18 mouse cellular contexts compared by ENCODE assay signal in the genomic region with DNA sequence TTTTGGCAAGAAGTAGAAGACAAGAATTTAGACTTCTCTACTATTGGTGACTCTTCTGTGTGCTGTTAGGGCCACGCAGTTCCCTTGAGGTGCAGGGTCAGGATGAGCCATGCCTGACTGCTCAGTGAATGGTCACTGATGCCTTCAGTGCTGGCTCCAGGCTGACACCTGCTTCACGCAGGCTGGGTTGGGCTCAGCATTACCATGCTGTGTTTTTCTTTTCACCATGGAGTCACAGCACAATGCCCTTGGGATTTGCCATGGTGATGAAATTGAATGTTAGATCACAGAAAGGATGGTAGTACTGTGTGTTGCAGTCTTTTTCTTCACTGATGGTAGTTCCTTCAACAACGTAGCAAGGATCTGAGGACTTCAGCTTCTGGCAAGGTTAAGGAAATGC.
A peak's percentile ranks its signal among the peaks of the same experiment; 100 is the strongest.
DNase-seq lines count a peak whose midpoint lies in the region; ATAC-seq lines count a peak whose summit lies in the region.
"Had no signal": no experiment of that assay in that cellular context is flagged by ENCODE, and none has a peak within 500 bp of the region (broad histone marks: within the 10 kb centered on the region; RNA-seq: fewer than 3 reads in every experiment).

No protein-coding gene starts in this region.

- peak; percentile 13 for DNase-seq in adrenal gland, postnatal 10 days
- no peak for DNase-seq in adrenal gland, postnatal 36 days
- no peak for DNase-seq in kidney, adult 8-10 months
- DNase-seq in 3134 (ENCODE audit: extremely low read depth, insufficient read length, low spot score), result peak; percentile 48
- peak; percentile 32 for DNase-seq in mesoderm, embryonic 11.5 days (ENCODE audit: low read depth, low spot score)
- no peak for DNase-seq in lung, postnatal 25 days (ENCODE audit: low spot score)
- DNase-seq: cerebellum, adult 9-11 months; gastrocnemius, postnatal 25 days; kidney, postnatal 25 days; layer of hippocampus, postnatal 36 days had no signal

- WGBS in kidney, embryonic 16.5 days, result 37% methylated on average over 3 of the region's 3 CpGs
- WGBS in forebrain, embryonic 13.5 days, result 57% methylated on average over 3 of the region's 3 CpGs

- H3K4me3 ChIP-seq in kidney, embryonic 16.5 days (ENCODE audit: low read length), result no peak overlapping the region
- no peak overlapping the region for H3K4me3 ChIP-seq in forebrain, embryonic 13.5 days
- H3K4me3 ChIP-seq: hindbrain, embryonic 15.5 days; limb, embryonic 12.5 days; lung, embryonic 15.5 days; midbrain, embryonic 12.5 days had no signal

- H3K27me3 ChIP-seq in kidney, embryonic 16.5 days (ENCODE audit: insufficient read depth, low read length), result no peaks in the 10 kb centered on the region
- H3K27me3 ChIP-seq in forebrain, embryonic 13.5 days, result no peaks in the 10 kb centered on the region
- H3K27me3 ChIP-seq: hindbrain, embryonic 15.5 days; limb, embryonic 12.5 days; lung, embryonic 15.5 days; midbrain, embryonic 12.5 days had no signal

- no peaks in the 10 kb centered on the region for H3K9me3 ChIP-seq in kidney, embryonic 16.5 days (ENCODE audit: low read length)
- H3K9me3 ChIP-seq in forebrain, embryonic 13.5 days (replicated peaks), result no peaks in the 10 kb centered on the region
- H3K9me3 ChIP-seq: hindbrain, embryonic 15.5 days; limb, embryonic 12.5 days; lung, embryonic 15.5 days; midbrain, embryonic 12.5 days had no signal

- H3K4me2 ChIP-seq in kidney, embryonic 16.5 days (replicated peaks; ENCODE audit: low read depth, low read length), result no peak overlapping the region
- H3K4me2 ChIP-seq in forebrain, embryonic 13.5 days, result no peak overlapping the region
- H3K4me2 ChIP-seq: hindbrain, embryonic 15.5 days; limb, embryonic 12.5 days; lung, embryonic 15.5 days; midbrain, embryonic 12.5 days had no signal

- no peaks in the 10 kb centered on the region for H3K36me3 ChIP-seq in kidney, embryonic 16.5 days (ENCODE audit: insufficient read depth, low read length)
- no peaks in the 10 kb centered on the region for H3K36me3 ChIP-seq in forebrain, embryonic 13.5 days (ENCODE audit: poor library complexity, severe bottlenecking)
- H3K36me3 ChIP-seq: hindbrain, embryonic 15.5 days; limb, embryonic 12.5 days; lung, embryonic 15.5 days; midbrain, embryonic 12.5 days had no signal

- peak; percentile 93 for ATAC-seq in kidney, embryonic 16.5 days (ENCODE audit: low FRiP score, low TSS enrichment)
- no peak for ATAC-seq in forebrain, embryonic 13.5 days
- ATAC-seq: activated CD4-positive, CD25-positive, alpha-beta regulatory T cell, adult 4 months; forebrain, embryonic 16.5 days had no signal

- no peak overlapping the region for H3K9ac ChIP-seq in kidney, embryonic 16.5 days (replicated peaks; ENCODE audit: low read length)
- H3K9ac ChIP-seq in forebrain, embryonic 13.5 days, result no peak overlapping the region
- H3K9ac ChIP-seq: hindbrain, embryonic 15.5 days; limb, embryonic 12.5 days; lung, embryonic 15.5 days; midbrain, embryonic 12.5 days had no signal

- no peak overlapping the region for H3K27ac ChIP-seq in kidney, embryonic 16.5 days (ENCODE audit: low read length)
- H3K27ac ChIP-seq in forebrain, embryonic 13.5 days, result no peak overlapping the region
- H3K27ac ChIP-seq: hindbrain, embryonic 15.5 days; limb, embryonic 12.5 days; lung, embryonic 15.5 days; midbrain, embryonic 12.5 days had no signal

- peaks cover 11% of the 10 kb centered on the region; the same call in 1 of the 2 replicates for H3K4me1 ChIP-seq in kidney, embryonic 16.5 days (ENCODE audit: insufficient read depth, low read length)
- peaks cover 21% of the 10 kb centered on the region for H3K4me1 ChIP-seq in forebrain, embryonic 13.5 days
- H3K4me1 ChIP-seq: hindbrain, embryonic 15.5 days; limb, embryonic 12.5 days; lung, embryonic 15.5 days had no signal

Comparison
In these comparisons a context has a peak if more than half of its experiments do, and no peak if none do; other contexts are left out.
1. DNase-seq: peak in adrenal gland, postnatal 10 days (single experiment), 3134 (single experiment) and mesoderm, embryonic 11.5 days (single experiment); none in adrenal gland, postnatal 36 days (0 of 2), kidney, adult 8-10 months (0 of 2) and lung, postnatal 25 days (single experiment).